Mouse (Mus musculus): ENCODE results near the gene Nxpe3. TPM values are rescaled to one million over a fixed set of nuclear protein-coding genes. Genes with fewer than 3 reads are reported as not detected.

The Nxpe3 gene
- polyA plus RNA-seq, 1 experiment from 2014 or later = 2.1 TPM

GRCm38 (mm10) chr16:55798845-55799244, 96.2 kb downstream of the Nxpe3 start:
- no peak overlapping the region for H3K9ac ChIP-seq (replicated peaks; ENCODE audit: low read length)
- no peaks in the 10 kb centered on the region for H3K36me3 ChIP-seq (ENCODE audit: insufficient read depth, low read length)
- no peak overlapping the region for H3K27ac ChIP-seq (ENCODE audit: low read length)
- no peak overlapping the region for H3K4me3 ChIP-seq (ENCODE audit: low read length)
- H3K9me3 ChIP-seq (ENCODE audit: low read length) = no peaks in the 10 kb centered on the region
- H3K4me2 ChIP-seq (replicated peaks; ENCODE audit: low read depth, low read length) = no peak overlapping the region
- WGBS = 80% methylated on average over 7 of the region's 7 CpGs
- ATAC-seq (ENCODE audit: low FRiP score, low TSS enrichment) = no peak
- H3K4me1 ChIP-seq (ENCODE audit: insufficient read depth, low read length) = no peaks in the 10 kb centered on the region
- no peaks in the 10 kb centered on the region for H3K27me3 ChIP-seq (ENCODE audit: insufficient read depth, low read length)

GRCm38 (mm10) chr16:55790326-55790725, 104.8 kb downstream of the Nxpe3 start:
- Histone ChIP-seq H3K27ac (ENCODE audit: low read length) (no peak overlapping the region), H3K27me3 (ENCODE audit: insufficient read depth, low read length) (no peaks in the 10 kb centered on the region), H3K9ac (replicated peaks; ENCODE audit: low read length) (no peak overlapping the region), H3K36me3 (ENCODE audit: insufficient read depth, low read length) (no peaks in the 10 kb centered on the region), H3K4me2 (replicated peaks; ENCODE audit: low read depth, low read length) (no peak overlapping the region), H3K9me3 (ENCODE audit: low read length) (no peaks in the 10 kb centered on the region), H3K4me1 (ENCODE audit: insufficient read depth, low read length) (no peaks in the 10 kb centered on the region), H3K4me3 (ENCODE audit: low read length) (no peak overlapping the region)
- WGBS = 83% methylated on average over 7 of the region's 7 CpGs
- no peak for ATAC-seq (ENCODE audit: low FRiP score, low TSS enrichment)

Other genes with a start within 250 kb of the Nxpe3 start
- 4.5 and 5.1 TPM in 2 replicates for gene Nfkbiz, start 56.4 kb downstream of the Nxpe3 start, polyA plus RNA-seq (2015; fragmentation: Nextera tagmentation; extraction: Ambion mirVana)
- gene Cep97, start 39.6 kb upstream of the Nxpe3 start, polyA plus RNA-seq (2015; fragmentation: Nextera tagmentation; extraction: Ambion mirVana) = 12.0 and 13.9 TPM in 2 replicates
- 611 and 649 TPM in 2 replicates for gene Rpl24, start 71.0 kb upstream of the Nxpe3 start, polyA plus RNA-seq (2015; fragmentation: Nextera tagmentation; extraction: Ambion mirVana)
- gene Zbtb11, start 78.6 kb upstream of the Nxpe3 start, polyA plus RNA-seq (2015; fragmentation: Nextera tagmentation; extraction: Ambion mirVana) = 16.5 and 18.9 TPM in 2 replicates
- gene Pcnp, start 134.5 kb upstream of the Nxpe3 start, polyA plus RNA-seq (2015; fragmentation: Nextera tagmentation; extraction: Ambion mirVana) = 210 and 217 TPM in 2 replicates
- gene Trmt10c, start 142.5 kb upstream of the Nxpe3 start, polyA plus RNA-seq (2015; fragmentation: Nextera tagmentation; extraction: Ambion mirVana) = 27.8 and 28.6 TPM in 2 replicates
- gene Senp7, start 153.1 kb upstream of the Nxpe3 start, polyA plus RNA-seq (2015; fragmentation: Nextera tagmentation; extraction: Ambion mirVana) = 24.6 and 27.2 TPM in 2 replicates

All from kidney, embryonic 16.5 days (tissue).